Mouse (Mus musculus): Measurements from ENCODE around the gene Cenps. TPM values are rescaled to one million over a fixed set of nuclear protein-coding genes. Genes with fewer than 3 reads are reported as not detected.
"Not testable (repeated sequence)": the region's sequence is repeated elsewhere in the genome, so short reads cannot be mapped to it uniquely, and the experiment has no call there.

Gene Cenps
- total RNA-seq, 4 experiments from 2014 or later: 24.7 to 33.6 (median 29.6) TPM

DNA sequence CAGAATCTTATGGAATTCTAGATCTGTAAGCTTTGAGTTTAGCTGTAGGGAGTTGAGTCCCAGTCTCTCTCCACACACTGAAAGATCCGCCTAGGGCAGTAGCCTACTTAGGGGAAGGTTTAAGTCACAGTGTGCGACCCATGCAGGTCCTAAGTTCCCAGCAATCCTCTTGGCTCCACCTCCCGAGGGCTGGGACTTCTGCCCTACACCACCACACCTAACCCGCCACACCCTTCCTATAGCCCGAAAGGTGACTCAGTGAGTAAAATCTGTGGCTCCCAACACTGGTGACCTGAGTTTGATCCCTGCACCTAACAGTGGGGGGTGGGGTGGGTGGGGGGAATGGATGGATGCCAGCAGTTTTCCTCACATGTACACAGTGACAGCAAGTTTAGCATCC is 14.0 kb downstream of the Cenps start:
- no peak for DNase-seq (ENCODE audit: low spot score in 2 of 2)

DNA sequence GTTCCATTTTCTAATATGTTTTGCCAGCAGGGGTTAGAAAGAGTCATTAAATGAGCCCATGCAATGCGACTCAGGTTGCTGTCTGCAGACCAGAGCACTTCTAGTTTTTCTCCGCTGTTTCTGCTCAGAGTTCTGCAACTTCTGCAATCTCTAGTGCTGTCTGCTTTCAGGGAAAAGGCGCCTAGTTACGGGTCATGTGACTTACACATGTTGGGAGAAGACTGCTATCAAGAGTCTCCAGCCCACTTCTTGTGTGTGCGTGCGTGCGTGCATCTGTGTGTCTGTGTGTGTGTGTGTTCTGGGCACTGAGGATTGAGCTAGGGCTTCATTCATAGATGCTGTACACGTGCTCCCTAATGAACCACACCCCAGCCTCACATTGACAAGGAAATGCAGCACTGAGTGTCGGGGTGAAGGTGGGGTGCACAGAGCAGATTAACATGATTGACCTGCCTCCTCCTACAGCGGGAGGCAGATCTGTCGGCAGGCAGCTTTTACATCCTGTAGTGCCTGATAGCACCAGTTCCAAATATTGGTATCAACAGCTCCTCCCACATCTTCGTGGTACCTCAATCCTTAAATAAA is 17.4 kb downstream of the Cenps start:
- not testable (repeated sequence) for DNase-seq (ENCODE audit: low spot score in 2 of 2)

DNA sequence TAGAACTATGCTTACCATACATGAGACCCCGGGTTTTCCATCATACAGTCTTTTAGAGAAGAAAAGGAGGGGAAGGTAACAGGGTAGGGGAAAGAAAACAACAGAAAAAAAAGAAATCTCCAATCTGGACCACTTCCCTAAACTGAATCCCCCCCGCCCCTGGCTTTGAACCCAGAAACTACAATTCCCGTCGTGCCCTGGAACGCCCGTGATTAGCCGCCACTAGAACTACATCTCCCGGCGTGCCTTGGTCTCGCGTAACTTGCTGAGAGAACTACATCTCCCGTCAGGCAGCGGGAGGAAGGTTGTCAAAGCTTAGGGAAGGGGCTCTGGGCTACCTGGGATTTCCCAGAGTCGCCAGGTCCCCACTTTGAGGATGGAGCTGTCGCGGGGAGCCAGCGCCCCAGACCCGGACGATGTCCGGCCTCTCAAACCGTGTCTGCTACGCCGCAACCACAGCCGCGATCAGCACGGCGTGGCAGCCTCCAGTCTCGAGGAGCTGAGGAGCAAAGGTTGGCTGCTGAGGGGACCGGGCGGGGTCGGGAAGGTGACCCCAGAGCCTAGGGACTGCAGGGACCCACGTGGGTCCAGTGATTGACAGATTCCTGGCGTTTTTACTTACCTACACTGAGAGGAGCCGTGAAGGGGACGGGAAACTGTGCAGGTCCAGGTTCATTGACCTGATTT is 33.4 kb downstream of the Cenps start, which contains the start of gene Dffa:
Gene Dffa (plus strand): TSS at position 272 of the 687 bp plus-strand sequence.
- peak; percentile 91 to 92 for DNase-seq (ENCODE audit: low spot score in 2 of 2)

DNA sequence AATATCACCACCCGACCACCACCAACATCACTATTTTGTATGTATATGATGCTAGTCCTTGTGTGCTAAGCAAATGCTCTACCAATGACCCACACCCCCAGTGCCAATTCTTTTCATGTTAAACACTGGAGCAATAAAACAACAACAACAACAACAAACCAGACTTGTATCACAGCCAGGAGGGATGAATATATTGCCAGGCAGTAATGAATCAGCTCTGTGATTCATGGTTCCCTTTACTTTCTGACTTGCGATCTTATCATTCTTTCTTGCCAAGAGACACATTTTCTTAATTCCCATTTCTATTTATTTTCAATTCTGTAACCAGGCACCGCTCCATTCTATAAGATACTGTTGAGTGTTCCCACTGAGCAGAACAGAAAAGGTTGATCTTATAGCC is 36.0 kb downstream of the Cenps start:
- DNase-seq (ENCODE audit: low spot score in 2 of 2): no peak

DNA sequence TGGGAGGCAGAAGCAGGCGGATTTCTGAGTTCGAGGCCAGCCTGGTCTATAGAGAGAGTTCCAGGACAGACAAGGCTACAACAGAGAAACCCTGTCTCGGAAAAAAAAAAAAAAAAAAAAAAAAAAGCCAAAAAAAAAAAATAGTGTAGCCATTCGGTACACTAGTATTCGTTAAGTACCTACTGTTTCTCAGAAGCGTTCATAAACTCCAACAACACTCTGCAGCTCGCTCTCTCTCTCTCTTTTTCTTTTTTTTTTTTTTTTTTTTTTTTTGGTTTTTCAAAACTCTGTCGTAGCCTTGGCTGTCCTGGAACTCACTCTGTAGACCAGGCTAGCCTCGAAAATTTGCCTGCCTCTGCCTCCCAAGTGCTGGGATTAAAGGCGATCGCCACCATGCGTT is 37.0 kb downstream of the Cenps start:
- not testable (repeated sequence) for DNase-seq (ENCODE audit: low spot score in 2 of 2)

DNA sequence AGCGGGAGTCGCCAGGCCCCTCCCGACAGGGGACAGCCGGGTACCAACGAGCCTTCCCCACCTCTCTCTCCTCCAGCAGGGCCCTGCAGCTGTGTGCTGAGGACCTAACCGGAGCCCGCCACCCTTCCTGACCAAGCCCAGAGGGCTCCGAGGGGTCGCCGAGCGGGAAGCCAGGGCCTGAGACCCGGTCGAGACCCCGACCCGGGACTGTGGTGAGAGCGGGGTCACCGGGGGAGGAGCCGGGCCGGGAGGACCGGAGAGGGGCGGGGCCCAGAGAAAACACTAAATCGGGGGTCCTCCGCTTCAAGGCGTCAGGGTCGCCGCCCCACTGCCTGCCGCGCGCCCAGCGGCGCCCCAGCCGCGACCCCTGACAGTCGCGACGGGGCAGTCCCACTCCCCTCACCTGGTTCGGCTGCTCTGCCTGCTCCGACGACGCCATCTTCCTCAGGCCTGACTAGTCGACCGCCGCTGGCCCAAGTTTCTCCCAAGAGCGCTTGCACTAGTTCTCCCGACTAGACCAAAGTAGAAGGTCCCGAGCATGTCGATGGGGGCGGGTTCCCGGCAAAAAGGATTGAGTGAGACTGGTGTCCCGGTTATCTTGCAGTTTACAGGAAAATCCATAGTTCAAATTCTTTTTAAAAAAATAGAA is 37.9 kb downstream of the Cenps start, which contains the start of gene Pex14:
Gene Pex14 (minus strand): TSS at position 508 of the 649 bp plus-strand sequence.
- DNase-seq (ENCODE audit: low spot score in 2 of 2): peak; percentile 85 to 90

DNA sequence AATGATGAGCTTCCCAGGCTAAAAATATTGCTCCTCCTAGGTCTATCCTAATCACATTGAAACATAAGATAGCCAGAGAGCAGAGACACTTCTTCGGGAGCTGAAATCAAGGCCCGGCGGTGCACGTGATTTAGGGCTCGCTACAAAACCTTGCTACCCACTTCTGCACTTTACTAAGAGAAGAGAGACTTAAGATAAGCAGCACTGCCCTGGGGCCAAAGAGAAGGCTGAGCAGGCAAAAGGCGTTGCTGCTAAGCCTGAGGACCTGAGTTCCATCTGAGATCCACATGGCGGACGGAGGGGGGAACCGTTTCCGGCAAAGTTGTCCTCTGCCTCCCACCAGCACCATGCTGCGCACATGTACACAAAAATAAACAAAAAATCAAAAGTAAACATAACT is 38.9 kb downstream of the Cenps start:
- DNase-seq (ENCODE audit: low spot score in 2 of 2): no peak

DNA sequence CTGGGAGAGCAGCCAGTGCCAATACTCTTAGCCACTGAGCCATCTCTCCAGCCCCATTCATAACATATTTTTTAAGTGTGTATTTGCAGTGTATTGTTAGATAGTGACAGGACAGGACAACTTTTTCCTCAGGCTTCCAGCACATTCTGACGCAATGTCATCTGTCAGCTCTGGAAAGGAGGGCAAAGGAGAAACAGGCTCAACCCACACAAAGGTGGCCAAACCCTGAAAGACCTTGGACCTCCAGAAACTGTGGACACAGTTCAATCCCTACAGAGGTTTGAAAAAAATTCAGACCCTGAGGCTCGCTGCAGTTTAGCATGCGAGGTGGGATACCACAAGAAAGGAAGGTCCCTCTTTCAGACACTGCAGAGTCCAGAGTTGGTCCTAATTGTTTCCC is 39.5 kb downstream of the Cenps start:
- no peak for DNase-seq (ENCODE audit: low spot score in 2 of 2)

DNA sequence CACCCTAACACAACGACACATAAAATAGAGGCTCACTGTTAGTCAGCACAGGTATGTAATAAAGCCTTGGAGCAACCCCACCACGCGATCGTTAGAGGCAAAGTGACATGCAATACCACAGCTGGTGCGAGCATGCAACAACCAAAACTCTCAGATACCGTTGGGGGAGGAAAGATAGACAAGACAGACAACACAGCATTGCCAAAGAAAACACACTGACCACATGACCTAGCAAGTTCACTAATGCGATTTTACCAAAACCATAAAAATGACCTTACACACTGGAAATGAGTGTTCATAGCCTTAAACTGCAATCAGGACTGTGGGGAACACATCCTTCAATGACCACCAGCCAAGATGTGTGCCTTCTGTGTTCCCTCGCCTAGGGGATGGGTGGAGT is 46.1 kb downstream of the Cenps start:
- no peak for DNase-seq (ENCODE audit: low spot score in 2 of 2)

DNA sequence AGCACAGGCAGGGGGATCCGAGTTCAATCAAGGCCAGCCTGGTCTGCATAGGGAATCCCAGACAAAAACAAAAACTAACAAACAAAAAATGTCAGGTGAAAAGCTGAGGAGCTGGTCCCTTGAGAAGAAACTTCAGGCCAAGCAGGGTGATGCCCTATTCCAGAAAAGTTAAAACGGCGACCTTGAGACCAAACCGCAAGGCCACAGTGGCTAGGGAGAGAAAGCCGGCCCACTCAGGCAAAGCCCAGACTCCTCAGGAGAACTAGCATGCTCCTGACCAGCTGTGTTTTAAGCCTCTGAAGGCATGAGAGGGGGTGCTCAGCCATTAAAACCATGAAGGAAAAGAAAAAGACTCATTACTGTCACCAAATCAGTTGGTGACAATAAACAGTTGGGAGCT is 52.0 kb downstream of the Cenps start:
- no peak for DNase-seq (ENCODE audit: low spot score in 2 of 2)

DNA sequence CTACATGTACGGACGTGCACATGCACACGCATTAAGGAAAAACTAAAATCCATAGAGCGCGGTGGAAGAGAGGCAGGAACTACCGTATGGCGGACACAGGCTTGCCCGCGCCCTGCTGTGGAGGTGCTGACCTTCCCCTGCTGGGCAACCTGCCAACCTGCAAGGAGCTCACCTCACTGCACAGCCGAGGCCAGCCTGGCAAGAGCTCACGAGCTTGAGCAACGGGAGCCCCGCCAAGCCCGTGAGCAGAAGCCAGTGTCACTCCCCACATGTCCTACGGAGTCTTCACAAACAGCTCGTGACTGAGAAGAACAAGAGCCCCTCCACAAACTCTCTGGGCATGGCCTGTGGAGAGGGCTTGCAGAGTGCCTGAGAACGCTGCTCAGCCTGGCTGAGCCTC is 55.9 kb downstream of the Cenps start:
- DNase-seq (ENCODE audit: low spot score in 2 of 2): no peak

DNA sequence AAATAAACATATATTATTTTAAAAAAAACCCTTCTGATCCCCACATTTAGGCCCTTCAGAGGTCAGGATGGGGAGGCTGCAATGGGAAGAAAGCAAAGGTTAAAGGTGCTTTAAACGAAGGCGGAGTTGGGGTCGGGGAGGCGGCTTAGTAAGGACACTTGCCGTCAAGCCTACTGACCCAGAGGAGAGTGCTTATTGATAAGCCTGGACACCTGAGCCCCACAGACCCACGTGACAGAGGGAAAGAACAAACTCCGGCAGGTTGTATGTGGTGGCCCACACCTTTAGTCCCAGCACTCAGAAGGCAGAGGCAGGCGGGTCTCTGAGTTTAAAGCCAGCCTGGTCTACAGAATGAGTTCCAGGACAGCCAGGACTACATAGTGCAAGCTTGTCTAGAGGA is 57.3 kb downstream of the Cenps start:
- DNase-seq (ENCODE audit: low spot score in 2 of 2): no peak

DNA sequence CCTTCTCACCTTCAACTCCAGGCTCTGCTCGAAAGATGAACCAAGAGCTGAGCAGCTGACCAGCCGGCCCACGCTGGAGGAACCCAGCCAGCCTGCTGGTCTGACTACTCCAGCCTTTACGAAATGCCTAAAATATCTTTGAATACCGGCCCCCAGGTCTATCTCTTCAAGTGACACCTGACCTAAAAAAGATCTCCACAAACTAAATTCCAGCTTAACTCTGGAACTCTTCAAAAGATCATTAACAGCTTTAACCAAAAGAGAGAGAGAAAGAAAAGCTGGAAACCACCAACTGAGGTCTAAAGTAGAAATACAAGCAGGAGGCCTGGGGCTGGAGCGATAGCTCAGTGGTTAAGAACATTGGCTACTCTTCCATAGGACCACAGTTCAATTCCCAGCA is 57.8 kb downstream of the Cenps start:
- DNase-seq (ENCODE audit: low spot score in 2 of 2): no peak

DNA sequence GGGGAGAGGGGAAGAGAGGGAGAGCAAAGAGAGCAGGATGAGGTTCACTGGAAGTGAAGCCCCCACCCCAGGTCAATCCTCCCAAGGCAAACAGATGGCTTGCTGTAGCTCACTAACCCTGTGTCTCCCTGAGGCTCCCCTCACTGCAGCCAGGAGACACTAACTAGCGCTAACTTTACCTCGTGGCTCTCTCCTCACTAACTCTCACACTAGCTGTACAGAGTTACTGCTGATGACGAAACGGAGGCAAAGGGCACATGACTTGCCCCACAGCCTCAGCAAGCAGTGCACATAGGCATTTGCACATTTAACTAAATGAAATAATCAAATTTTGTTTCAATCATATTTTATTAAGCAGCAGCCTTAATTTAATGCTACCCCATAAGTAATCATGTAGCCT is 59.2 kb downstream of the Cenps start:
- no peak for DNase-seq (ENCODE audit: low spot score in 2 of 2)

Other genes with a start within 250 kb of the Cenps start
- 10 to 100 TPM; 44.2 to 48.7 (median 46.2) TPM for gene Pex14, start 37.8 kb downstream of the Cenps start, total RNA-seq (2022)
- gene Dffa, start 33.5 kb downstream of the Cenps start, total RNA-seq (2022): 10 to 100 TPM; 52.4 to 57.7 (median 54.2) TPM
- gene Cort, start 10.9 kb downstream of the Cenps start, total RNA-seq (2022): 10 to 100 TPM in 2 of 4 experiments, 1 to 10 TPM in 2; 8.6 to 11.8 (median 10.3) TPM
- 10 to 100 TPM; 33.0 to 46.5 (median 40.5) TPM for gene Pgd, start 29.1 kb upstream of the Cenps start, total RNA-seq (2022)
- 100 to 1,000 TPM; 401 to 453 (median 422) TPM for gene Kif1b, start 170.1 kb upstream of the Cenps start, total RNA-seq (2022)

Data from layer of hippocampus, adult 8-10 months (tissue).